Mouse (Mus musculus): ENCODE data around the gene Ddx23. TPM values are rescaled to one million over a fixed set of nuclear protein-coding genes. Genes with fewer than 3 reads are reported as not detected.

Ddx23 gene
- polyA plus RNA-seq, 1 experiment = 59.7 TPM

DNA sequence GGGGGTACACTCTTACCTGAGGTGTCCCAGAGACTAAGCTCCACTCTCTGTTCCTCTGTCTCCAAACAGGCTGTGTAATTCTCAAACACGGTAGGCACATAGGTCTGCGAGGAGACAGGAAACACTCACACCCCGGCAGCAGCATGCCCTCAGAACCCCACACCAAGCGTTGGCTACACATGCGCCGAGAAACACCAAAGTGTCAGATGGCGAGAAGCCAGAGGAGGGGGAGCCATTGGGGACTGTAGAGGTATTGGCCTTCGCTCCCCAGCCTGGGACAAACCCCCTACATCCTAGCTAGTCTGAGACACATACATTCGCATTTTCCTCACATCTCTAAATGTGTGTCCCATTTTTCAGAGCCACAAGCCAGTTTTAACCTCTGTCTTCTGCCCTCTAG, 13.8 kb upstream of the Ddx23 start:
- Histone ChIP-seq H3K27me3 (ENCODE audit: control insufficient read depth, insufficient read depth, low read length) (peaks cover 9% of the 10 kb centered on the region; the same call in 1 of the 2 replicates), H3K4me3 (ENCODE audit: control insufficient read depth, insufficient read depth, low read length) (no peak overlapping the region), H3K27ac (ENCODE audit: control insufficient read depth, insufficient read depth, low read length) (no peak overlapping the region), H3K36me3 (ENCODE audit: control insufficient read depth, insufficient read depth, low read length) (no peaks in the 10 kb centered on the region), H3K4me1 (replicated peaks; ENCODE audit: control insufficient read depth, insufficient read depth, low read length) (peaks cover 14% of the 10 kb centered on the region)
- TF ChIP-seq CTCF (IDR thresholded peaks at IDR 0.05; ENCODE audit: borderline replicate concordance, control insufficient read depth, extremely low read depth, insufficient read depth, low read length, poor library complexity) = no peak
- TF ChIP-seq POLR2A (IDR thresholded peaks at IDR 0.05; ENCODE audit: control insufficient read depth, extremely low read depth, insufficient read depth, low read length, poor library complexity) = no peak
- peak; percentile 21 for DNase-seq
- WGBS = 4% methylated on average over 9 of the region's 9 CpGs

DNA sequence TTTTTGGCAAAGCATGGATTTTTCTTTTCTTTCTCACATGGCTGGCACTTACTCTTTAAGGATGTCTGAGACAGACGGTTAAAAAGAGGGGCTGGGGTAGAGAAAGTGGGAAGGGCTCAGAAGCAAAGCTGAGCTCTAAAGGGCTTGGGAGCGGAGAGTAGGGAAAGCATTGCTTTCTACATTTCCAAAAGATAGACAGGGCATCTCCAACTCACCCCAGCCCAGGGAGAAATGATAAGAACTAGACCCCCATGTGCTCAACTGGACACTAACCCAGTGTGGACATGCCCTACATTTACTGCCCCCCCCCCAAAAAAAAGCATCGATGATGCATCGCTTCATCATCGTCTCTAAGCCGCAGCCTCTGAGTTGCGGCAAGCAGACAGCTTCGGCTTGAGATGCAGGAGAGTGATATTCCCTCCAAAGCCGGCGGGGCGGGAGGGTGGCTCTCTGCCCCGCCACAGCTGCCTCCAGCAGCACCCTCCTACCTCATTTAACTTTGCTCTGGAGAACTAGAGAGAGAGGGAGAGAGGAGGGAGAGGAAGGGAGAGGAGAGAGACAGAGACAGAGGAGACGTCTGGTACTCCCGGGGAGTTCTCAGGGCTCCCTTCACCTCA, 13.0 kb upstream of the Ddx23 start:
- no peak for DNase-seq
- Histone ChIP-seq H3K36me3 (ENCODE audit: control insufficient read depth, insufficient read depth, low read length) (no peaks in the 10 kb centered on the region), H3K4me3 (ENCODE audit: control insufficient read depth, insufficient read depth, low read length) (no peak overlapping the region), H3K27me3 (ENCODE audit: control insufficient read depth, insufficient read depth, low read length) (peaks cover 9% of the 10 kb centered on the region; the same call in 1 of the 2 replicates), H3K4me1 (replicated peaks; ENCODE audit: control insufficient read depth, insufficient read depth, low read length) (peaks cover 14% of the 10 kb centered on the region), H3K27ac (ENCODE audit: control insufficient read depth, insufficient read depth, low read length) (no peak overlapping the region)
- TF ChIP-seq CTCF (IDR thresholded peaks at IDR 0.05; ENCODE audit: borderline replicate concordance, control insufficient read depth, extremely low read depth, insufficient read depth, low read length, poor library complexity) (no peak), POLR2A (IDR thresholded peaks at IDR 0.05; ENCODE audit: control insufficient read depth, extremely low read depth, insufficient read depth, low read length, poor library complexity) (no peak)
- WGBS = 21% methylated on average over 14 of the region's 14 CpGs

DNA sequence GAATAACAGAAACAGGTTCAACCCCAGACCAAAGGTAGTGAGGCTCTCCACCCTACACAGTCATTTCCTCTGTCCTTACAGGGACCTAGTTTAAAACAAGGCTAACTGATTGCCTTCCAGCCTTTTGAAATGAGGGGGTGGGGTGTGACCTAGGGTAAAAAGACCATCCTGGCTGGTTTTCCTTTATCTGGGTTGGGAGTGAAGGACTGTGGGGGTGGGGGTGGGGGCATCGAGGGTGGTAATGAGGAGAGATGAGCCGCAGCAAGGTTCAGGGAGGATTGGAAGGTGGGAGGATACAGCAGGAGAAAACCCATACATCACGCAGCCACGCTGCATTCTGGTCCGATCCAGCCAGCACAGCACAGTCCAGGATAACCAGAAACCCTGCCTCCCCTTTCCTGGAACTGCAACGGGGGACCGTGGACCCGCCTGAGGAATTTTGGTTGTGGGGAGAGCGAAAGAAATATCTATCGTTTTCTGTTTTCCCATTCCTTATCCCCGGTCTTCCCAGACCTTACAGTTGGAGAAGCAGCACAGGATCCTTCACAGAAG, 12.4 kb upstream of the Ddx23 start:
- no peaks in the 10 kb centered on the region for H3K36me3 ChIP-seq (ENCODE audit: control insufficient read depth, insufficient read depth, low read length)
- peaks cover 14% of the 10 kb centered on the region for H3K4me1 ChIP-seq (replicated peaks; ENCODE audit: control insufficient read depth, insufficient read depth, low read length)
- H3K27ac ChIP-seq (ENCODE audit: control insufficient read depth, insufficient read depth, low read length) = no peak overlapping the region
- WGBS = 36% methylated on average over 11 of the region's 11 CpGs
- H3K27me3 ChIP-seq (ENCODE audit: control insufficient read depth, insufficient read depth, low read length) = peaks cover 9% of the 10 kb centered on the region; the same call in 1 of the 2 replicates
- no peak for DNase-seq
- H3K4me3 ChIP-seq (ENCODE audit: control insufficient read depth, insufficient read depth, low read length) = no peak overlapping the region
- TF ChIP-seq POLR2A (IDR thresholded peaks at IDR 0.05; ENCODE audit: control insufficient read depth, extremely low read depth, insufficient read depth, low read length, poor library complexity) (no peak), CTCF (IDR thresholded peaks at IDR 0.05; ENCODE audit: borderline replicate concordance, control insufficient read depth, extremely low read depth, insufficient read depth, low read length, poor library complexity) (no peak)

DNA sequence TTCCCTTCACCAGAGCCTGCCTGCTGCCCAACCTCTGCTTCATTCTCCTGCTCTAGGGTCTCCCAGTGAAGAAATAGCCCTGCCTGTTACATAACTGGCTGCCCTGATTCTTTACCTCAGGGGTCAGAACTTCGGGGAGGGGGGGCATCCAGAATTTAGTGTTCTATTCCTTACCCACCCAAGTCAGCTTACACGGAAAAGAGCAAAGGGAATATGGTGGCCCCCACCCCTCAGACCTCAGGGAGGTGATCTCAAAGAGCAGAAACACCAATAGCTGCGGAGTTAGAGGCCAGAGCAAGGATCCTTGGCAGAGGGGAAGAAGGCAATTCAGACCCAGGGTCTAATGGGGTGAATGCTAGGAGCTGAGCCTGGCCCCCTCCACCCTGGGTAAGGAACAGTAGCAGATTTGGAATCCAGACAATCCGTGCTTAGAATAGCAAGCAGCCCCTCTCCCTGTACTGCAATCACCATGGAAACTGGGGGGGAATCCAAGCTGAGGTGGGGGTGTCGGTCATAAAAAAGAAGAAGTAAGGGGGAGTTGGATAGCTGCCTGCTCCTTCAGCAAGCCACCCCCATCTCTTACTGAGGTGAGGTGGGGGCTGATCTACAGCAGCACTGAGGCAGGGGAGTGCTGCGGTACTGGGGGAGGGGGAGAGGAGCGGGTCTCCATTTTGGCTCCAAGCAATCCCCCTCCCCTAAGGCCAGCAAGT, 11.7 kb upstream of the Ddx23 start:
- Histone ChIP-seq H3K4me3 (ENCODE audit: control insufficient read depth, insufficient read depth, low read length) (no peak overlapping the region), H3K36me3 (ENCODE audit: control insufficient read depth, insufficient read depth, low read length) (no peaks in the 10 kb centered on the region), H3K27ac (ENCODE audit: control insufficient read depth, insufficient read depth, low read length) (no peak overlapping the region), H3K4me1 (replicated peaks; ENCODE audit: control insufficient read depth, insufficient read depth, low read length) (peaks cover 14% of the 10 kb centered on the region), H3K27me3 (ENCODE audit: control insufficient read depth, insufficient read depth, low read length) (peaks cover 9% of the 10 kb centered on the region; the same call in 1 of the 2 replicates)
- WGBS = 39% methylated on average over 7 of the region's 7 CpGs
- DNase-seq = no peak
- no peak for TF ChIP-seq CTCF (IDR thresholded peaks at IDR 0.05; ENCODE audit: borderline replicate concordance, control insufficient read depth, extremely low read depth, insufficient read depth, low read length, poor library complexity)
- no peak for TF ChIP-seq POLR2A (IDR thresholded peaks at IDR 0.05; ENCODE audit: control insufficient read depth, extremely low read depth, insufficient read depth, low read length, poor library complexity)

DNA sequence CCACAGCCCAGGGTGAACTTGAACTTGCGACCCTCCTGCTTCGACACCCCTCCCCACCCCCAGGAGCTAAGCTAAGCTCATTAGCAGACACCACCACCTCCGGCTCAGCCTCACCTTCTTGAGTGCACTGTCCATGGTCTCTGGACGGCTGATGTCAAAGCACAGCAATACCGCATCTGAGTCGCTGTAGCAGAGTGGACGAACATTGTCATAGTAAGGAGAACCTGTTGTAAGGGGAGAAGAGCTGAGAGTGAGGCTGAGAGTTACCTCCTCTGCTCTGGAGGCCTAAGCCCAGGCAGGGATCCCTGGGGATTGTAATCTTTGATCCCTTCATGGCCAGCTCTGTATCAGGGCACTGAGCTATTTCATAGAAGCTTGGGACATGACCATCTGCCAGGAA, 11.0 kb upstream of the Ddx23 start:
- Histone ChIP-seq H3K4me1 (replicated peaks; ENCODE audit: control insufficient read depth, insufficient read depth, low read length) (peaks cover 14% of the 10 kb centered on the region), H3K4me3 (ENCODE audit: control insufficient read depth, insufficient read depth, low read length) (no peak overlapping the region), H3K27me3 (ENCODE audit: control insufficient read depth, insufficient read depth, low read length) (peaks cover 9% of the 10 kb centered on the region; the same call in 1 of the 2 replicates), H3K27ac (ENCODE audit: control insufficient read depth, insufficient read depth, low read length) (no peak overlapping the region), H3K36me3 (ENCODE audit: control insufficient read depth, insufficient read depth, low read length) (no peaks in the 10 kb centered on the region)
- TF ChIP-seq POLR2A (IDR thresholded peaks at IDR 0.05; ENCODE audit: control insufficient read depth, extremely low read depth, insufficient read depth, low read length, poor library complexity) (no peak), CTCF (IDR thresholded peaks at IDR 0.05; ENCODE audit: borderline replicate concordance, control insufficient read depth, extremely low read depth, insufficient read depth, low read length, poor library complexity) (no peak)
- no peak for DNase-seq
- WGBS = 95% methylated on average over 7 of the region's 7 CpGs

DNA sequence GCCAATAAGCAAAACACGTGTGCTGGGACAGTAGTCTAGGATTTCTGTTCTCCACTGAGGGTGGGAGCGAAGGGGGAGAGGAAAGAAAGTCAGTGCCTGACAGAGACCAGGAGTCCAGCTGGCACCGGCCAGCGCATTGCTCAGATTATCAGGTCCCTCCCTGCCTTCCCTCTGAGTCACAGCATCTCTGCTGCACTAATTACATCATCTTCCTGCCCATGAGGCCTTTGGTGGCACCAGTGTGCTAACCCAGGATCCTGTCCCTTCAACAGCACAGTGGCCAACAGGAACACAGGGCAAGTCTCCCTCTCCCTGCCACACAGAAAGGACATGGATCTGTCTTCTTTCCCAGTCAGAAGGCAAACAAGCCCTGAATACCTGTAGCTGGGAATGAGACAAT, 9.9 kb upstream of the Ddx23 start:
- no peaks in the 10 kb centered on the region for H3K36me3 ChIP-seq (ENCODE audit: control insufficient read depth, insufficient read depth, low read length)
- H3K4me3 ChIP-seq (ENCODE audit: control insufficient read depth, insufficient read depth, low read length) = no peak overlapping the region
- WGBS = 90% methylated on average over 4 of the region's 4 CpGs
- H3K27me3 ChIP-seq (ENCODE audit: control insufficient read depth, insufficient read depth, low read length) = peaks cover 9% of the 10 kb centered on the region; the same call in 1 of the 2 replicates
- peaks cover 14% of the 10 kb centered on the region for H3K4me1 ChIP-seq (replicated peaks; ENCODE audit: control insufficient read depth, insufficient read depth, low read length)
- H3K27ac ChIP-seq (ENCODE audit: control insufficient read depth, insufficient read depth, low read length) = no peak overlapping the region
- TF ChIP-seq CTCF (IDR thresholded peaks at IDR 0.05; ENCODE audit: borderline replicate concordance, control insufficient read depth, extremely low read depth, insufficient read depth, low read length, poor library complexity) = no peak
- no peak for TF ChIP-seq POLR2A (IDR thresholded peaks at IDR 0.05; ENCODE audit: control insufficient read depth, extremely low read depth, insufficient read depth, low read length, poor library complexity)
- no peak for DNase-seq

All from thymus, adult 2 months (tissue).